Mouse (Mus musculus) embryonic fibroblast, embryonic 13.5 days (primary cell): ENCODE results near the gene C130050O18Rik.

ENCODE experiments used
- CTCF ChIP-seq: IDR thresholded peaks from 2 replicates; pipeline ENCODE4 v1.5.1; 2011; ENCODE audit warnings: mild to moderate bottlenecking, control low read depth, low read length, moderate library complexity, borderline replicate concordance; ENCODE audit not compliant: insufficient read depth
- POLR2A ChIP-seq: IDR thresholded peaks from 2 replicates; pipeline ENCODE4 v1.6.1; 2011; ENCODE audit warnings: low read depth, mild to moderate bottlenecking, control low read depth, low read length, moderate library complexity

GRCm38 (mm10) chr5:139374841-139375240, 30.2 kb upstream of the C130050O18Rik start:
- TF ChIP-seq CTCF (no peak), POLR2A (no peak)
